Mouse (Mus musculus): ENCODE results near the gene Kif5c.

DNA sequence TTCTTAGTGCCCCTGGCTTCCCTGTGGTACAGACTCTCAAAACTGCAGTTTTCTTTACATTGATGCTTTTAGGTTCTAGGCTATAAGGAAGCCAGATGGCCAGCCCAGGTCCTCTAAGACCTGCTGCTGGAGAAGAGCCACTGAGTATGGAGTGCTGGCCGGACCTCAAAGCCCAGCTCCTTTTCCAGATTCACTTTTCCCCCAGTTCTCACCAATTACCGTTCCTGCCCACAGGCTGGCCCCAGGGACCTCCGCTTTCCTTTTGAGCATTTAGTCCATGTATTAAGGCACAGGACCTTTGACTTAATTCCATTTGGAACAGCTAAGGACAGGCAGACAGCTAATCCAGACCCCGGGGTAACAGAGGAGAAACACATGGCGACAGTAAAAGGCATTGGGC, 28.6 kb upstream of the Kif5c start:
- TF ChIP-seq CTCF (IDR thresholded peaks at IDR 0.05; ENCODE audit: insufficient read depth, low read length) = no peak
- no peak for TF ChIP-seq POLR2A (IDR thresholded peaks at IDR 0.05; ENCODE audit: borderline replicate concordance, extremely low read depth, low read depth, low read length)
